Mouse (Mus musculus): ENCODE measurements around the gene D17H6S53E.

DNA sequence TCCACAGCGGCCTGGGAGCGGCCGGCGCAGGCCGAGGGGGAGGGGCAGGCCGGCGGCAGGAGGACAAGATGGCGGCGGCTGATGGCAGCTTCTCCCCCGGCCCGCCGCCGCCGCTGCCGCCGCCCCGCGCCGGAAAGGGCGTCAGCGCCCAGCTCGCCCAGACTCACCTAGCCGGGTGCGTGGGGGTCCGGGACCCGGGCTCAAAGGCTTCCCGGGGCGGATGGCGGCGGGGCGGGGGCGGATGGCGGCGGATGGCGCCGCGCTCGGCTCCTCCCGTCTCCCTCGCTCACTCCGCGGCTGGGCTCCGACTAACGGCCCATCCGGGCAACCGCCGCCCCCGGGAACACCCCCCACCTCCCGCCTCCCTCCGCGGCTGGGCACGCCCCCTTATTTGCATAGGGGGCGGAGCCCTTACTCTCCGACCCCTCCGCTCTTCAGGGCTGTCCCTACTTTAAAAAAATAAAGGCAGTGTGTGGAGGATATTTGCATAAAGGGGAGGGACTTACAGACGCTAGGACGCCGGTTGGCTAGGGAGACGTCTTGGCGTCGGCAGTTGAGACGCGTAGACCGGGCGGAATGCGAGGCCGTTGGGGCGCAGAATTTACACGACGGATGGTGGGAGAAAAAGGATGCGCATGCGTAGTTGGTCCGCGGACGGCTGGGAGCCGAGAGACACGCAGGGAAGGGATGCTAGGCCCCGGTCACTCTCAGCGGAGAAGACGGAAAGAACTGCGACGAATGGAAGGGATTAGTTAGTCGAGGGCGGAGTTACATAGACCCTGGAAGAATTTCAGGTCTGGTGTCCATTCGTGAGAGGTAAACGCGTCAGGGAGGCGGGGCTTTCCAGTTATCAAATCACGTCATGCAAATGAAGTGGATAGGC, 38.6 kb downstream of the D17H6S53E start, which contains the start of gene Prrc2a:
- 0 out of 2 replicates have a peak, but pooled peaks have one; percentile 6 for TF ChIP-seq CTCF (IDR thresholded peaks at IDR 0.05)
- TF ChIP-seq EP300 (IDR thresholded peaks at IDR 0.05), result no peak
